Mouse (Mus musculus): Measurements from ENCODE around the gene Atg16l2.

GRCm38 (mm10) chr7:101216724-101217123 lies 85.3 kb downstream of the Atg16l2 start:
- TF ChIP-seq MAFK (IDR thresholded peaks at IDR 0.05; ENCODE audit: insufficient read depth, low read depth, low read length), result no peak
- no peak for TF ChIP-seq HCFC1 (IDR thresholded peaks at IDR 0.05; ENCODE audit: borderline replicate concordance, insufficient read depth, low read length)
- TF ChIP-seq ZNF384 (IDR thresholded peaks at IDR 0.05; ENCODE audit: low read depth, low read length), result no peak
